Mouse (Mus musculus) ovary, adult 2 months (tissue): ENCODE data around the gene Samd15. TPM values are rescaled to one million over a fixed set of nuclear protein-coding genes. Genes with fewer than 3 reads are reported as not detected.

Experiments used
- polyA plus RNA-seq: library from polyadenylated mRNA; depleted of rRNA; stranded (reverse); fragments of >200 nt; gene quantifications from 2 replicates; pipeline ENCODE4 v1.2.3, GENCODE M21; 2012; rRNA removed

Gene Samd15
- polyA plus RNA-seq = 0.36 and 0.37 TPM in 2 replicates

GRCm38 (mm10) chr12:87199206-87199972, at the start of gene Samd15:
Samd15 (plus strand) TSS chr12:87199723.

GRCm38 (mm10) chr12:87199973-87200586, 557 bp downstream of the Samd15 start, which contains the start of gene Tmed8:
Tmed8 (minus strand) TSS chr12:87200454.

GRCm38 (mm10) chr12:87238632-87239031, 39.1 kb downstream of the Samd15 start, which contains the start of gene Noxred1:
Noxred1 (minus strand) TSS chr12:87238732.

Other genes starting within 250 kb of the Samd15 start
- gene Zdhhc22, start 209.3 kb upstream of the Samd15 start, polyA plus RNA-seq = 0.93 and 1.4 TPM in 2 replicates
- 0.43 and 0.74 TPM in 2 replicates for gene Tmem63c, start 178.4 kb upstream of the Samd15 start, polyA plus RNA-seq
- gene Ngb, start 97.2 kb upstream of the Samd15 start, polyA plus RNA-seq = 2.2 and 3.5 TPM in 2 replicates
- gene Gstz1, start 52.6 kb upstream of the Samd15 start, polyA plus RNA-seq = 59.2 and 71.8 TPM in 2 replicates
- 25.1 and 25.4 TPM in 2 replicates for gene Pomt2, start 51.8 kb upstream of the Samd15 start, polyA plus RNA-seq
- gene Tmed8, start 731 bp downstream of the Samd15 start, polyA plus RNA-seq = 6.1 and 6.4 TPM in 2 replicates
- gene Noxred1, start 39.0 kb downstream of the Samd15 start, polyA plus RNA-seq = 0.24 and 0.64 TPM in 2 replicates
- 33.8 and 39.1 TPM in 2 replicates for gene Vipas39, start 66.5 kb downstream of the Samd15 start, polyA plus RNA-seq
- gene Ahsa1, start 66.8 kb downstream of the Samd15 start, polyA plus RNA-seq = 74.1 and 75.4 TPM in 2 replicates
- 1.4 and 1.7 TPM in 2 replicates for gene Ism2, start 100.0 kb downstream of the Samd15 start, polyA plus RNA-seq
- gene Sptlc2, start 188.6 kb downstream of the Samd15 start, polyA plus RNA-seq = 8.2 and 19.2 TPM in 2 replicates
- gene Slirp, start 244.2 kb downstream of the Samd15 start, polyA plus RNA-seq = 7.3 and 12.3 TPM in 2 replicates
- gene Alkbh1, start 244.3 kb downstream of the Samd15 start, polyA plus RNA-seq = 22.2 and 22.5 TPM in 2 replicates